Mouse (Mus musculus) cerebellum, postnatal 4 days (tissue): ENCODE results near the gene Pes1.

Experiments
- DNase-seq, 2 experiments: peaks; one replicate each; pipeline ENCODE4 v3.0.0; 2022; ENCODE audit warnings: low spot score in 2 of 2, mixed read lengths in 1 of 2

Gene Pes1

GRCm38 (mm10) chr11:3963155-3963554 lies 620 bp upstream of the Pes1 start:
- no peak for DNase-seq

GRCm38 (mm10) chr11:3964416-3965172 lies 819 bp downstream of the Pes1 start:
- DNase-seq = no peak

GRCm38 (mm10) chr11:3969837-3970236 lies 6.1 kb downstream of the Pes1 start:
- peak in 1 of 2 experiments; percentile 16 for DNase-seq

- peak in 1 of 2 experiments; percentile 7 for DNase-seq
These were observed 6.6 kb downstream of the Pes1 start for GRCm38 (mm10) chr11:3970361-3970760.

- DNase-seq = peak in 1 of 2 experiments; percentile 8
These were observed 9.3 kb downstream of the Pes1 start for GRCm38 (mm10) chr11:3973081-3973480.

- no peak for DNase-seq
These were observed 10.5 kb downstream of the Pes1 start for GRCm38 (mm10) chr11:3974311-3974710.

- DNase-seq = no peak
These were observed 12.9 kb downstream of the Pes1 start, which contains the start of gene 4930556J24Rik for GRCm38 (mm10) chr11:3976678-3977077. TSS of gene 4930556J24Rik (minus strand) at chr11:3976778.

GRCm38 (mm10) chr11:3978421-3978820 lies 14.6 kb downstream of the Pes1 start:
- DNase-seq = no peak

GRCm38 (mm10) chr11:3981536-3981935 lies 17.8 kb downstream of the Pes1 start:
- DNase-seq = no peak

GRCm38 (mm10) chr11:3982275-3983209 lies 18.8 kb downstream of the Pes1 start:
- no peak for DNase-seq

GRCm38 (mm10) chr11:3983291-3983862 lies 19.6 kb downstream of the Pes1 start, which contains the start of gene Gal3st1:
TSS of gene Gal3st1 (plus strand) at chr11:3983636.
- no peak for DNase-seq

GRCm38 (mm10) chr11:3983863-3984745 lies 20.3 kb downstream of the Pes1 start:
- no peak for DNase-seq

- DNase-seq = no peak
These were observed 26.0 kb downstream of the Pes1 start for GRCm38 (mm10) chr11:3989748-3990147.

GRCm38 (mm10) chr11:3993132-3993531 lies 29.4 kb downstream of the Pes1 start:
- no peak for DNase-seq

- no peak for DNase-seq
These were observed 30.1 kb downstream of the Pes1 start for GRCm38 (mm10) chr11:3993914-3994313.

- no peak for DNase-seq
These were observed 31.7 kb downstream of the Pes1 start for GRCm38 (mm10) chr11:3995511-3995910.

GRCm38 (mm10) chr11:3996840-3997239 lies 33.1 kb downstream of the Pes1 start:
- DNase-seq = no peak

- peak in 1 of 2 experiments; percentile 3 for DNase-seq
These were observed 34.4 kb downstream of the Pes1 start for GRCm38 (mm10) chr11:3997978-3998720.

- no peak for DNase-seq
These were observed 35.8 kb downstream of the Pes1 start for GRCm38 (mm10) chr11:3999547-3999946.

GRCm38 (mm10) chr11:4001603-4002002 lies 37.8 kb downstream of the Pes1 start:
- DNase-seq = peak; percentile 57 to 75
